Comparison of ENCODE assay signal across 12 mouse cellular contexts in genomic region chr11:106598339-106598738, GRCm38 (mm10). TPM values are rescaled to one million over a fixed set of nuclear protein-coding genes. Genes with fewer than 3 reads are reported as not detected.
DNase-seq lines count a peak whose midpoint lies in the region; ATAC-seq lines count a peak whose summit lies in the region.
"Had no signal": no experiment of that assay in that cellular context is flagged by ENCODE, and none has a peak within 500 bp of the region (broad histone marks: within the 10 kb centered on the region; RNA-seq: fewer than 3 reads in every experiment).

No protein-coding gene starts in this region.

- H3K9ac ChIP-seq in kidney, embryonic 16.5 days (replicated peaks; ENCODE audit: low read length) = no peak overlapping the region
- H3K9ac ChIP-seq: hindbrain, embryonic 13.5 days; limb, embryonic 13.5 days had no signal

- DNase-seq in kidney, adult 18-20 months = no peak
- DNase-seq in T-cell, adult 2 months (ENCODE audit: low spot score) = peak; percentile 28
- peak; percentile 72 for DNase-seq in liver
- no peak for DNase-seq in cerebellum, adult 8-10 months
- no peak for DNase-seq in adrenal gland, postnatal 10 days
- DNase-seq: kidney, adult 9 months; lung, postnatal 36 days had no signal

- no peak overlapping the region for H3K4me3 ChIP-seq in kidney, embryonic 16.5 days (ENCODE audit: low read length)
- H3K4me3 ChIP-seq: erythroblast, embryonic 14.5 days; hindbrain, embryonic 13.5 days; limb, embryonic 13.5 days had no signal

- peaks cover 11% of the 10 kb centered on the region; the same call in 1 of the 2 replicates for H3K4me1 ChIP-seq in kidney, embryonic 16.5 days (ENCODE audit: insufficient read depth, low read length)

- ATAC-seq in kidney, embryonic 16.5 days (ENCODE audit: low FRiP score, low TSS enrichment) = peak; percentile 42; the same call in 1 of the 2 replicates
- ATAC-seq in monocyte, adult 5-6 weeks (replicated peaks; ENCODE audit: insufficient number of reproducible peaks, low FRiP score, low TSS enrichment, poor library complexity, severe bottlenecking) = peak; percentile 67; the same call in 1 of the 2 replicates

- H3K27ac ChIP-seq in kidney, embryonic 16.5 days (ENCODE audit: low read length) = no peak overlapping the region
- H3K27ac ChIP-seq: hindbrain, embryonic 13.5 days; limb, embryonic 13.5 days had no signal

- no peaks in the 10 kb centered on the region for H3K9me3 ChIP-seq in kidney, embryonic 16.5 days (ENCODE audit: low read length)
- H3K9me3 ChIP-seq: hindbrain, embryonic 13.5 days; limb, embryonic 13.5 days had no signal

- WGBS in kidney, embryonic 16.5 days = 68% methylated on average over 6 of the region's 6 CpGs

- no peaks in the 10 kb centered on the region for H3K27me3 ChIP-seq in kidney, embryonic 16.5 days (ENCODE audit: insufficient read depth, low read length)
- H3K27me3 ChIP-seq: hindbrain, embryonic 13.5 days; limb, embryonic 13.5 days had no signal

- H3K4me2 ChIP-seq in kidney, embryonic 16.5 days (replicated peaks; ENCODE audit: low read depth, low read length) = no peak overlapping the region
- H3K4me2 ChIP-seq: hindbrain, embryonic 13.5 days; limb, embryonic 13.5 days had no signal

- no peaks in the 10 kb centered on the region for H3K36me3 ChIP-seq in kidney, embryonic 16.5 days (ENCODE audit: insufficient read depth, low read length)
- H3K36me3 ChIP-seq: hindbrain, embryonic 13.5 days; limb, embryonic 13.5 days had no signal

RNA-seq across cellular contexts. Expression of gene Tex2, which starts 14.9 kb away (rescaled TPM):
- polyA plus RNA-seq in kidney, embryonic 16.5 days (2015; fragmentation: Nextera tagmentation; extraction: Ambion mirVana) = 9.6 and 10.3 TPM in 2 replicates
- total RNA-seq in monocyte, adult 5-6 weeks (2017) = 15.4 to 24.3 TPM (median 17.8 TPM) in 3 replicates
- 10 to 100 TPM; 38.4 to 40.0 TPM for total RNA-seq in adrenal gland, postnatal 10 days (2021)

Comparison
In these comparisons a context has a peak if more than half of its experiments do, and no peak if none do; other contexts are left out.
1. DNase-seq: peak in T-cell, adult 2 months (single experiment) and liver (single experiment); none in kidney, adult 18-20 months (single experiment), cerebellum, adult 8-10 months (single experiment) and adrenal gland, postnatal 10 days (single experiment).